ENCODE assay signal across 23 mouse cellular contexts in genomic region chr2:11130881-11131280, GRCm38 (mm10). TPM values are rescaled to one million over a fixed set of nuclear protein-coding genes. Genes with fewer than 3 reads are reported as not detected.
DNase-seq lines count a peak whose midpoint lies in the region; TF ChIP-seq lines count a peak whose summit lies in the region.
"Had no signal": no experiment of that assay in that cellular context is flagged by ENCODE, and none has a peak within 500 bp of the region (broad histone marks: within the 10 kb centered on the region; RNA-seq: fewer than 3 reads in every experiment).

No protein-coding gene starts in this region.

- peak overlapping the region; percentile 41 for H3K4me3 ChIP-seq in gastrocnemius, adult 2 months
- H3K4me3 ChIP-seq: embryonic facial prominence, embryonic 13.5 days; embryonic facial prominence, embryonic 15.5 days; erythroblast, embryonic 14.5 days; forebrain, embryonic 10.5 days; forebrain, embryonic 12.5 days had no signal

- TF ChIP-seq CTCF in gastrocnemius, adult 2 months (IDR thresholded peaks at IDR 0.05), result no peak

- peak; percentile 60 for DNase-seq in gastrocnemius, adult 18-20 months (ENCODE audit: low spot score)
- DNase-seq in gastrocnemius, postnatal 4 days (ENCODE audit: low spot score in 2 of 2), result no peak
- DNase-seq in gastrocnemius, adult 2 months, result peak; percentile 82
- DNase-seq in gastrocnemius, postnatal 10 days, result peak; percentile 34
- DNase-seq in gastrocnemius, postnatal 25 days, result peak; percentile 28
- DNase-seq in adrenal gland, postnatal 10 days, result no peak
- DNase-seq in right cerebral cortex, postnatal 14 days, result no peak
- DNase-seq: adrenal gland, adult 8-10 months; adrenal gland, postnatal 25 days; B cell, adult 2 months; cerebellum, adult 11 months; cerebellum, adult 18-20 months; cerebellum, adult 8-10 months; cerebellum, adult 9-11 months; cerebellum, postnatal 14 days; cerebellum, postnatal 36 days; embryo, embryonic 11 days had no signal

- H3K27ac ChIP-seq in gastrocnemius, adult 2 months, result peak overlapping the region; percentile 83
- H3K27ac ChIP-seq: embryonic facial prominence, embryonic 13.5 days; embryonic facial prominence, embryonic 15.5 days; forebrain, embryonic 10.5 days; forebrain, embryonic 12.5 days had no signal

- intact Hi-C loops in gastrocnemius, adult 2 months (cut with DNase I), result loop anchor here (5.0 kb wide), 1 partner anchor 41 kb away; the partner anchor contains the start of gene Prkcq

RNA-seq across cellular contexts. Expression of gene Prkcq, which starts 41.0 kb away (rescaled TPM):
- 10 to 100 TPM; 83.8 to 90.7 TPM for total RNA-seq in gastrocnemius, adult 18-20 months (2021)
- 10 to 100 TPM; 42.4 to 46.5 TPM for total RNA-seq in gastrocnemius, postnatal 4 days (2021)
- total RNA-seq in gastrocnemius, adult 2 months (2021), result 10 to 100 TPM; 75.5 to 85.1 TPM
- 10 to 100 TPM; 48.8 to 53.9 TPM for total RNA-seq in gastrocnemius, postnatal 10 days (2021)
- 10 to 100 TPM; 50.8 to 51.8 TPM for total RNA-seq in gastrocnemius, postnatal 25 days (2021)
- 1 to 10 TPM; 3.5 to 9.3 TPM for total RNA-seq in adrenal gland, postnatal 10 days (2021)
- total RNA-seq: CH12.LX had no signal

Comparison
In these comparisons a context has a peak if more than half of its experiments do, and no peak if none do; other contexts are left out.
1. DNase-seq: peak in gastrocnemius, adult 18-20 months (single experiment), gastrocnemius, adult 2 months (single experiment), gastrocnemius, postnatal 10 days (single experiment) and gastrocnemius, postnatal 25 days (single experiment); none in gastrocnemius, postnatal 4 days (0 of 2), adrenal gland, postnatal 10 days (single experiment) and right cerebral cortex, postnatal 14 days (single experiment).
2. RNA of gene Prkcq, which starts 41.0 kb away (total RNA-seq): 83.8 to 90.7 TPM in gastrocnemius, adult 18-20 months, 75.5 to 85.1 TPM in gastrocnemius, adult 2 months, 48.8 to 53.9 TPM in gastrocnemius, postnatal 10 days, 50.8 to 51.8 TPM in gastrocnemius, postnatal 25 days and 42.4 to 46.5 TPM in gastrocnemius, postnatal 4 days; 3.5 to 9.3 TPM in adrenal gland, postnatal 10 days; every median in the first group is over 4 times any median in the second.